Mouse (Mus musculus): ENCODE results near the gene Selp.

GRCm38 (mm10) chr1:164187002-164187560, 72.0 kb downstream of the Selp start:
- TF ChIP-seq TAL1 (IDR thresholded peaks at IDR 0.05; ENCODE audit: low read length), result no peak
- no peak for TF ChIP-seq GATA1 (IDR thresholded peaks at IDR 0.05; ENCODE audit: low read length)
